Mouse (Mus musculus): ENCODE results near the gene Pde1a. TPM values are rescaled to one million over a fixed set of nuclear protein-coding genes. Genes with fewer than 3 reads are reported as not detected.

Gene Pde1a
- total RNA-seq (2014; rRNA removed) (18.1 and 19.6 TPM in 2 replicates), polyA plus RNA-seq (2015; fragmentation: Nextera tagmentation; extraction: Ambion mirVana) (17.8 and 18.8 TPM in 2 replicates)

GRCm38 (mm10) chr2:80128861-80129698 is at the start of gene Pde1a:
Pde1a (minus strand) TSS chr2:80129458.
- Histone ChIP-seq H3K4me1 (ENCODE audit: insufficient read depth, low read length) (peaks cover 3% of the 10 kb centered on the region; the same call in 1 of the 2 replicates), H3K4me3 (ENCODE audit: low read length) (peak within 1 kb of the TSS; percentile 41), H3K9me3 (ENCODE audit: low read length) (no peaks in the 10 kb centered on the region), H3K9ac (replicated peaks; ENCODE audit: low read length) (peak within 1 kb of the TSS; percentile 50), H3K27ac (peak within 1 kb of the TSS; percentile 32), H3K36me3 (ENCODE audit: insufficient read depth, low read length) (no peaks in the 10 kb centered on the region), H3K27me3 (ENCODE audit: insufficient read depth, low read length) (no peaks in the 10 kb centered on the region), H3K4me2 (ENCODE audit: low read depth, low read length) (peak within 1 kb of the TSS; percentile 69)
- 3% methylated on average over 21 of the region's 21 CpGs for WGBS
- peak; percentile 64 for DNase-seq (ENCODE audit: low spot score)
- no peak for TF ChIP-seq CTCF (IDR thresholded peaks at IDR 0.05; ENCODE audit: low read depth)
- ATAC-seq, result peak; percentile 92

- Histone ChIP-seq H3K9ac (replicated peaks; ENCODE audit: low read length) (no peak overlapping the region), H3K27ac (no peak overlapping the region), H3K4me2 (ENCODE audit: low read depth, low read length) (no peak overlapping the region), H3K4me1 (ENCODE audit: insufficient read depth, low read length) (no peaks in the 10 kb centered on the region), H3K9me3 (ENCODE audit: low read length) (no peaks in the 10 kb centered on the region), H3K4me3 (ENCODE audit: low read length) (no peak overlapping the region), H3K36me3 (ENCODE audit: insufficient read depth, low read length) (no peaks in the 10 kb centered on the region), H3K27me3 (ENCODE audit: insufficient read depth, low read length) (no peaks in the 10 kb centered on the region)
- no peak for TF ChIP-seq CTCF (IDR thresholded peaks at IDR 0.05; ENCODE audit: low read depth)
- DNase-seq (ENCODE audit: low spot score) (no peak), ATAC-seq (no peak)
- 67% methylated on average over 4 of the region's 4 CpGs for WGBS
These were observed 49.5 kb upstream of the Pde1a start for GRCm38 (mm10) chr2:80178608-80179280.

GRCm38 (mm10) chr2:80178154-80178553 is 48.9 kb upstream of the Pde1a start:
- Histone ChIP-seq H3K9me3 (ENCODE audit: low read length) (no peaks in the 10 kb centered on the region), H3K4me1 (ENCODE audit: insufficient read depth, low read length) (no peaks in the 10 kb centered on the region), H3K27ac (no peak overlapping the region), H3K4me3 (ENCODE audit: low read length) (no peak overlapping the region), H3K9ac (replicated peaks; ENCODE audit: low read length) (no peak overlapping the region), H3K27me3 (ENCODE audit: insufficient read depth, low read length) (no peaks in the 10 kb centered on the region), H3K4me2 (ENCODE audit: low read depth, low read length) (no peak overlapping the region), H3K36me3 (ENCODE audit: insufficient read depth, low read length) (no peaks in the 10 kb centered on the region)
- ATAC-seq (no peak), DNase-seq (ENCODE audit: low spot score) (no peak)
- WGBS, result 84% methylated on average over 3 of the region's 3 CpGs
- TF ChIP-seq CTCF (IDR thresholded peaks at IDR 0.05; ENCODE audit: low read depth), result no peak

GRCm38 (mm10) chr2:80168103-80168502 is 38.8 kb upstream of the Pde1a start:
- no peak for TF ChIP-seq CTCF (IDR thresholded peaks at IDR 0.05; ENCODE audit: low read depth)
- H3K4me2 ChIP-seq (ENCODE audit: low read depth, low read length), result no peak overlapping the region
- H3K27me3 ChIP-seq (ENCODE audit: insufficient read depth, low read length), result no peaks in the 10 kb centered on the region
- DNase-seq (ENCODE audit: low spot score) (no peak), ATAC-seq (no peak)
- no peaks in the 10 kb centered on the region for H3K9me3 ChIP-seq (ENCODE audit: low read length)
- no peaks in the 10 kb centered on the region for H3K4me1 ChIP-seq (ENCODE audit: insufficient read depth, low read length)
- no peak overlapping the region for H3K9ac ChIP-seq (replicated peaks; ENCODE audit: low read length)
- no peak overlapping the region for H3K27ac ChIP-seq
- no peak overlapping the region for H3K4me3 ChIP-seq (ENCODE audit: low read length)
- no peaks in the 10 kb centered on the region for H3K36me3 ChIP-seq (ENCODE audit: insufficient read depth, low read length)
- 88% methylated on average over 1 of the region's 1 CpGs for WGBS

GRCm38 (mm10) chr2:80158784-80159183 is 29.5 kb upstream of the Pde1a start:
- 89% methylated on average over 2 of the region's 2 CpGs for WGBS
- DNase-seq (ENCODE audit: low spot score), result no peak
- H3K9me3 ChIP-seq (ENCODE audit: low read length), result no peaks in the 10 kb centered on the region
- no peaks in the 10 kb centered on the region for H3K27me3 ChIP-seq (ENCODE audit: insufficient read depth, low read length)
- H3K36me3 ChIP-seq (ENCODE audit: insufficient read depth, low read length), result no peaks in the 10 kb centered on the region
- TF ChIP-seq CTCF (IDR thresholded peaks at IDR 0.05; ENCODE audit: low read depth), result no peak
- H3K27ac ChIP-seq, result no peak overlapping the region
- no peak overlapping the region for H3K4me3 ChIP-seq (ENCODE audit: low read length)
- H3K4me1 ChIP-seq (ENCODE audit: insufficient read depth, low read length), result no peaks in the 10 kb centered on the region
- no peak overlapping the region for H3K9ac ChIP-seq (replicated peaks; ENCODE audit: low read length)
- no peak for ATAC-seq
- H3K4me2 ChIP-seq (ENCODE audit: low read depth, low read length), result no peak overlapping the region

GRCm38 (mm10) chr2:80158196-80158595 is 28.9 kb upstream of the Pde1a start:
- no peak overlapping the region for H3K4me2 ChIP-seq (ENCODE audit: low read depth, low read length)
- no peak overlapping the region for H3K9ac ChIP-seq (replicated peaks; ENCODE audit: low read length)
- no peak overlapping the region for H3K4me3 ChIP-seq (ENCODE audit: low read length)
- no peaks in the 10 kb centered on the region for H3K27me3 ChIP-seq (ENCODE audit: insufficient read depth, low read length)
- no peaks in the 10 kb centered on the region for H3K9me3 ChIP-seq (ENCODE audit: low read length)
- WGBS, result 89% methylated on average over 3 of the region's 3 CpGs
- H3K27ac ChIP-seq, result no peak overlapping the region
- TF ChIP-seq CTCF (IDR thresholded peaks at IDR 0.05; ENCODE audit: low read depth), result no peak
- DNase-seq (ENCODE audit: low spot score) (no peak), ATAC-seq (no peak)
- H3K4me1 ChIP-seq (ENCODE audit: insufficient read depth, low read length), result no peaks in the 10 kb centered on the region
- no peaks in the 10 kb centered on the region for H3K36me3 ChIP-seq (ENCODE audit: insufficient read depth, low read length)
